Mouse (Mus musculus) mouse embryonic stem cell (cell line): ENCODE data around the gene Hist1h3e.
"Not testable (repeated sequence)": the region's sequence is repeated elsewhere in the genome, so short reads cannot be mapped to it uniquely, and the experiment has no call there.

ENCODE experiments used
- in situ Hi-C, 2 experiments: fragments of 300-500 bp; cut with MboI; formaldehyde crosslinking; loops; 1 replicate in 1 of 2; 3 replicates in 1 of 2; pipeline ENCODE4 v1.14.3; 2019 to 2020; ENCODE audit warnings: low sequenced_read_pairs in 2 of 2, low pct_unique_long_range_greater_than_20kb in 1 of 2, mixed read lengths in 1 of 2; ENCODE audit not compliant: unreplicated experiment in 1 of 2

The Hist1h3e gene

GRCm38 (mm10) chr13:23550761-23551145 is 11.4 kb downstream of the Hist1h3e start:
- in situ Hi-C loops: no loop called here

- in situ Hi-C loops: no loop called here
These were observed 15.5 kb downstream of the Hist1h3e start for GRCm38 (mm10) chr13:23546694-23547093.

GRCm38 (mm10) chr13:23544787-23545120 is 17.4 kb downstream of the Hist1h3e start:
- in situ Hi-C loops: not testable (repeated sequence)

- in situ Hi-C loops: no loop called here
These were observed 18.0 kb downstream of the Hist1h3e start, which contains the start of gene Hist1h3f for GRCm38 (mm10) chr13:23543965-23544786. TSS of gene Hist1h3f (plus strand) at chr13:23544052.

- in situ Hi-C loops: not testable (repeated sequence)
These were observed 19.1 kb downstream of the Hist1h3e start, which contains the start of gene Hist1h2bh for GRCm38 (mm10) chr13:23542999-23543607. TSS of gene Hist1h2bh (minus strand) at chr13:23543392.

GRCm38 (mm10) chr13:23542225-23542980 is 19.8 kb downstream of the Hist1h3e start:
- in situ Hi-C loops: not testable (repeated sequence)

- in situ Hi-C loops: no loop called here
These were observed 20.7 kb downstream of the Hist1h3e start for GRCm38 (mm10) chr13:23541497-23541896.

- in situ Hi-C loops: not testable (repeated sequence)
These were observed 22.3 kb downstream of the Hist1h3e start for GRCm38 (mm10) chr13:23539821-23540220.

GRCm38 (mm10) chr13:23538249-23538648 is 23.9 kb downstream of the Hist1h3e start:
- in situ Hi-C loops: no loop called here

- in situ Hi-C loops: no loop called here
These were observed 25.0 kb downstream of the Hist1h3e start for GRCm38 (mm10) chr13:23537006-23537710.

- in situ Hi-C loops: no loop called here
These were observed 25.9 kb downstream of the Hist1h3e start for GRCm38 (mm10) chr13:23536076-23536822.

GRCm38 (mm10) chr13:23535137-23536075 is 26.8 kb downstream of the Hist1h3e start, which contains the start of gene Hist1h3g:
TSS of gene Hist1h3g (plus strand) at chr13:23535422.
- in situ Hi-C loops: not testable (repeated sequence)

GRCm38 (mm10) chr13:23534368-23535131 is 27.6 kb downstream of the Hist1h3e start:
- in situ Hi-C loops: no loop called here

GRCm38 (mm10) chr13:23533560-23534367 is 28.4 kb downstream of the Hist1h3e start, which contains the start of gene Hist1h2af:
TSS of gene Hist1h2af (plus strand) at chr13:23533906.
- in situ Hi-C loops: not testable (repeated sequence)

GRCm38 (mm10) chr13:23532262-23533075 is 29.7 kb downstream of the Hist1h3e start:
- in situ Hi-C loops: no loop called here
